Mouse (Mus musculus): Measurements from ENCODE around the gene Nfia.

- TF ChIP-seq POLR2A (IDR thresholded peaks at IDR 0.05; ENCODE audit: borderline replicate concordance, extremely low read depth, low read depth, low read length) = no peak
- TF ChIP-seq CTCF (IDR thresholded peaks at IDR 0.05; ENCODE audit: insufficient read depth, low read length) = no peak
These were observed 136.1 kb downstream of the Nfia start for GRCm38 (mm10) chr4:97908576-97909147.

Data from lung, adult 2 months (tissue).